Mouse (Mus musculus) CD4-positive naive resting alpha-beta T cell, adult 76 days (primary cell): ENCODE data around the gene Cabs1. TPM values are rescaled to one million over a fixed set of nuclear protein-coding genes. Genes with fewer than 3 reads are reported as not detected.

Experiments
- total RNA-seq: library from RNA; stranded (reverse); gene quantifications from one replicate; pipeline ENCODE4 v1.2.4, GENCODE M21; 2023

The Cabs1 gene
- total RNA-seq, result not detected

GRCm38 (mm10) chr5:87979139-87979538 lies at the start of gene Cabs1:
Cabs1 (plus strand) TSS chr5:87979439.

GRCm38 (mm10) chr5:87969201-87969600 lies 10.0 kb upstream of the Cabs1 start, which contains the start of the genes 2310003L06Rik and Gm28434:
2310003L06Rik (plus strand) TSS chr5:87969459.
Gm28434 (plus strand) TSS chr5:87969517.

GRCm38 (mm10) chr5:88002249-88002648 lies 23.0 kb downstream of the Cabs1 start, which contains the start of gene Smr3a:
Smr3a (plus strand) TSS chr5:88002549.

Other genes starting within 250 kb of the Cabs1 start
- not detected for gene Csn1s2a, start 204.9 kb upstream of the Cabs1 start, total RNA-seq
- gene Csn1s2b, start 171.4 kb upstream of the Cabs1 start, total RNA-seq, result not detected
- not detected for gene Prr27, start 153.8 kb upstream of the Cabs1 start, total RNA-seq
- gene Odam, start 94.4 kb upstream of the Cabs1 start, total RNA-seq, result not detected
- not detected for gene Csn3, start 53.9 kb upstream of the Cabs1 start, total RNA-seq
- not detected for gene 2310003L06Rik, start 10.0 kb upstream of the Cabs1 start, total RNA-seq
- not detected for gene Gm28434, start 9.9 kb upstream of the Cabs1 start, total RNA-seq
- gene Smr3a, start 23.1 kb downstream of the Cabs1 start, total RNA-seq, result not detected
- gene Smr2, start 107.1 kb downstream of the Cabs1 start, total RNA-seq, result not detected
- gene Gm11116, start 132.1 kb downstream of the Cabs1 start, total RNA-seq, result not detected
- gene Gm11115, start 174.7 kb downstream of the Cabs1 start, total RNA-seq, result not detected